Mouse (Mus musculus) left cerebral cortex, adult 9 months (tissue): ENCODE measurements at regions not wholly inside any gene's neighbourhood (a gene's known extent, or its start where the extent isn't known, plus 50 kb on each side); places are given as distances from the start of the nearest gene placed in this dataset.

Experiments
- DNase-seq, 2 experiments: peaks; one replicate each; pipeline ENCODE4 v3.0.0; 2022; ENCODE audit warnings: low spot score in 2 of 2

- DNase-seq: peak in 1 of 2 experiments; percentile 2
These were observed 121.5 kb upstream of the Ifne start for GRCm38 (mm10) chr4:89001470-89001869.

GRCm38 (mm10) chr4:89000855-89001254, 120.9 kb upstream of the Ifne start:
- peak in 1 of 2 experiments; percentile 17 for DNase-seq

GRCm38 (mm10) chr4:89000200-89000599, 120.2 kb upstream of the Ifne start:
- no peak for DNase-seq

- no peak for DNase-seq
These were observed 118.3 kb upstream of the Ifne start for GRCm38 (mm10) chr4:88998286-88998685.

GRCm38 (mm10) chr4:88995129-88995919, 115.3 kb upstream of the Ifne start:
- no peak for DNase-seq

GRCm38 (mm10) chr4:88994486-88994885, 114.5 kb upstream of the Ifne start:
- DNase-seq: no peak

- DNase-seq: no peak
These were observed 112.5 kb upstream of the Ifne start for GRCm38 (mm10) chr4:88992498-88992897.

GRCm38 (mm10) chr4:88988363-88988762, 108.4 kb upstream of the Ifne start:
- no peak for DNase-seq

GRCm38 (mm10) chr4:88987103-88987502, 107.1 kb upstream of the Ifne start:
- no peak for DNase-seq

GRCm38 (mm10) chr4:88982457-88982856, 102.5 kb upstream of the Ifne start:
- no peak for DNase-seq

GRCm38 (mm10) chr4:88977099-88977888, 97.3 kb upstream of the Ifne start:
- DNase-seq: no peak

- DNase-seq: no peak
These were observed 94.5 kb upstream of the Ifne start for GRCm38 (mm10) chr4:88974535-88974934.

- DNase-seq: no peak
These were observed 89.3 kb upstream of the Ifne start for GRCm38 (mm10) chr4:88969134-88969841.

- no peak for DNase-seq
These were observed 79.6 kb upstream of the Ifne start for GRCm38 (mm10) chr4:88959621-88960020.

GRCm38 (mm10) chr4:88956605-88957004, 76.6 kb upstream of the Ifne start:
- DNase-seq: no peak

GRCm38 (mm10) chr4:88956151-88956550, 76.2 kb upstream of the Ifne start:
- DNase-seq: no peak

GRCm38 (mm10) chr4:88955571-88955970, 75.6 kb upstream of the Ifne start:
- DNase-seq: no peak

GRCm38 (mm10) chr4:88954045-88954444, 74.0 kb upstream of the Ifne start:
- no peak for DNase-seq

GRCm38 (mm10) chr4:88951034-88951336, 71.0 kb upstream of the Ifne start:
- no peak for DNase-seq

- DNase-seq: no peak
These were observed 70.4 kb upstream of the Ifne start for GRCm38 (mm10) chr4:88950181-88951033.

GRCm38 (mm10) chr4:88948027-88948859, 68.2 kb upstream of the Ifne start:
- DNase-seq: no peak
